Mouse (Mus musculus): Measurements from ENCODE around the gene Plcb4. TPM values are rescaled to one million over a fixed set of nuclear protein-coding genes. Genes with fewer than 3 reads are reported as not detected.

Gene Plcb4
- polyA plus RNA-seq, 1 experiment = 37.9 TPM

DNA sequence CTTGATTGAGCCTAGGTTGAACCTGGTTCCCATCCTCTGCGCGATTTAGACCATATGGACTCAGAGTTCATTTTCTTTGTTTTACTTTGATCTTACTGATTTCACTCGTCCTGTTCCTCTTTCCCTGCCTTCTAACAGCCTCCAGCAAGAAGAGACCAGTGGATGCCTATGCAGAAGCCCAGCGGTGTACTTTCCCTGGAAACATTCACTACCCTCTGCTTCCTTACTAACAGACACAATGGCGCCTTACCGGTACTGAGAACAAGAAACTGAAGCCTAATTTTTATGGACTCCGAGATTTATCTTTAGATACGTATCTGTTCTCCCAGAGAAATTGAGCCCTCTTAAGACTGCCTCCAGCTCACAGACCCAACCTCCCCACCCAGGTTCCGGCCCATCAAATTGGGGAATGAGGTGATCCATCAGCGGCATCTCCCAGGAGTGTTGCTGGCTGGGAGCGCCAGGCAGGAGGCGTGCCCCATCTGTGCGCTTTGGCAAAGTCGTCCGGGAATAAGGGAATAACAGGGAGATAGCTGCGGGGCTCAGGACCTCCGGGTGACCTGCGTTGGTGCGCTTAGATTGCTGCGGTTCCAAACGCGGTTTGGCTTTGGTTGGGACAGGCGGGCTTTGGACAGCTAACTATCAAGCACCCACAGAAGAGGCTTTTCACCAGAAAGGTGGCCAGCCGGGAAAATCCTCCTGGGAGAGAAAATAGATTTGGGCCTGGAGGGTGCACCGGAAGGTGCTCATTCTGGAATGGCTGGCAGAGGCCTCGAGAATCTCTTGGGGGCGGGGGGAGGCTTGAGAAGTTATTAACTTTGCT is 392.2 kb downstream of the Plcb4 start:
- Histone ChIP-seq H3K4me1 (ENCODE audit: control insufficient read depth, insufficient read depth, insufficient read length, low read length) (no peaks in the 10 kb centered on the region), H3K4me3 (ENCODE audit: insufficient read depth, low read depth, low read length) (no peak overlapping the region), H3K27ac (replicated peaks; ENCODE audit: low read depth, low read length) (no peak overlapping the region)

DNA sequence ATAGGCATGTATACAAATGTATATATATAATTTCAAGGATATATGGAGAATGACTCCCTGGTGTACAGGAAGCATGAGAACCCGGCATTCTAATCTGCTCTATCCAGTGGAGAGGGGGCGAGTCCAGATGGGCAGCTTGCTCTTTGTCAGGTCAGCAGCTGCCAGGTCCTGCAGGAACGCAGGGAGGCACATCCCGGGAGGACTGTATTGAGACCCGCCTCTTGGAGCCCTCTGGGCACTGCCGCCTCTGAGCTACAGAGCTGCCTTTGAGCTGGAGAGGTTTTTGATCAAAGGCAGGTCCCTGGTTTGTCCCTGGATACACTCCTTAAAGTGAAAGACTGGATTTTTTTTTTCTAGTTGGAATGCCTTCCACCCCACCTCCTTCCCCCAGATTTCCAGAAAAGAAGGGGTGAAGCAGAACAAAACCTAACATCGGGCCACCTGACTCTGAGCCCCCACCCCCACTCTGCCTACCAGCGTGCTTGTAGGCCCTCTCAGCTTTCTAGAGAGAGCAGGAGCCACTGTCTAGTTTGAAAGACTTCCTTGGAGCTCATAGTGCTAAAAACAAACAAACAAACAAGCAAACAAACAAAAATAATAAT is 393.0 kb downstream of the Plcb4 start, which contains the start of gene Lamp5:
Gene Lamp5, plus strand, starts transcription at position 552 of the 602 bp plus-strand sequence.
- H3K4me3 ChIP-seq (ENCODE audit: insufficient read depth, low read depth, low read length) = no peak within 1 kb of the TSS
- H3K4me1 ChIP-seq (ENCODE audit: control insufficient read depth, insufficient read depth, insufficient read length, low read length) = no peaks in the 10 kb centered on the region
- no peak within 1 kb of the TSS for H3K27ac ChIP-seq (replicated peaks; ENCODE audit: low read depth, low read length)

DNA sequence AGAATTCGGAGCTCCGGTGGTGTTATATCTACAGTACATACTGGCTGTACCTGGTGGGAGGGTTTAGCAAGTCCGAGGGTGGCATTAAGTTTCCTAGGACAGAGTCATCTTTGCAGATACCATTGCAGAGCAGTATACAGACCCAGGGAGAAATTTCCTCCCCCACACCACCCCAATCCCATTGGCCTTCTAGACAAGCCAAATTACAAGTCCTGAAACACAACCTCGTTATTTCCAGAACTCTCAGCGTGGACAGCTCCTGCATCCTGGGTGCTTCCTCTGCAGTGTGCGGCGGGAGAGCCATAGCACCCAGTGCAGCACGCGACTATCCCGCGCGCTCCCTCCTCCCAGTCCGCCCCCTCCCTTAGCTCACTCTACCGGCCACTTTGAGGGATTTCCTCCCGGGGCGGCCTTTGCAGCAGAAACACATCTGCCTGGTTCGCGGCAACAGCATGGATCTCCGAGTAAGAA is 399.1 kb downstream of the Plcb4 start:
- H3K27ac ChIP-seq (replicated peaks; ENCODE audit: low read depth, low read length) = no peak overlapping the region
- no peaks in the 10 kb centered on the region for H3K4me1 ChIP-seq (ENCODE audit: control insufficient read depth, insufficient read depth, insufficient read length, low read length)
- H3K4me3 ChIP-seq (ENCODE audit: insufficient read depth, low read depth, low read length) = no peak overlapping the region

DNA sequence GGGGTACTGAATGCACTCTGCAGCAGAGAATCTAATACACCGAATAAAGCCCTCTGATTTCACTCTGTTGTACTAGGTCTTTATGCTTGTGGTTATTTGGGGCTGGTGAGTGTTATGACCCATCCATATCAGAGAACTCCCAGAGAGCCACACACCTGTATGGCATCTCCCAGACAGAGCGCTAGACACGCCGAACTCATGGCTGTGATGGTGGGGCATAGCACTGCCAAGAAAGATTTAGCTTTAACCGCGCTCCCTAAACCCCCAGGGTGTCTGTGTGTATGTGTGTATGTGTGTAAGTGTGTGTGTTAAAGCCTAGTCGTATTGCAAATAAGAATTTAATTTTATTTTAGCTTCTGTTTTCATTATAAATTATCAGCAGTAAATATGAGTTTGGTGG is 399.6 kb downstream of the Plcb4 start:
- no peak overlapping the region for H3K4me3 ChIP-seq (ENCODE audit: insufficient read depth, low read depth, low read length)

DNA sequence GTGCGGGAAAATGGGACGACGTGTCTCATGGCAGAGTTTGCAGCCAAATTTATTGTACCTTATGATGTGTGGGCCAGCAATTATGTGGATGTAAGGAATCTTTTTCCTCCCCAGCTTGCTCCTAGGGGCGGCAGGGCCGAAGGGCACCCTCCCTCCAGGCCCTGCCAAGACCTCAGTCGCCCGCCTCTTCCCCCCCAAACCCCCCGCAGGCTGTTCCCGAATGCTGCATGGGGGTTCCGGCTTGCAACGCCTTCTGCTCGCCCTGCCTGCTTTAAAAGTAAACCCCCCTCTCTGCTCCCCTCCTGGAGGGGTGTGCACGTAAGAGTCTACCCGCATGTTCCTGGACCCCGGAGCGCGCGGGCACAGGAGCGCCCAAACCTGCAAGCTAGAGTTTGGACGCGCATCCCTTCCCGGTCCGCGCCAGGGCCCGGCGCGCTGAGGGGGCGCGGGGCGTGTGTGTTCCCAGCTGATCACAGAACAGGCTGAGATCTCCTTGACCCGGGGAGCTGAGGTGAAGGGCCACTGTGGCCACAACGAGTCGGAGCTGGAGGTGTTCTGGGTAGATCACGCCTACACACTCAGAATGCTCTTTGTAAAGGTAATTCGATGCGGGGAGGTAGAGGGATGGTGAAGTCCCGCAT is 400.3 kb downstream of the Plcb4 start:
- H3K27ac ChIP-seq (replicated peaks; ENCODE audit: low read depth, low read length) = no peak overlapping the region
- no peaks in the 10 kb centered on the region for H3K4me1 ChIP-seq (ENCODE audit: control insufficient read depth, insufficient read depth, insufficient read length, low read length)
- no peak overlapping the region for H3K4me3 ChIP-seq (ENCODE audit: insufficient read depth, low read depth, low read length)

More for the DNA sequence above, 399.6 kb downstream of the Plcb4 start:
- Histone ChIP-seq H3K4me1 (ENCODE audit: control insufficient read depth, insufficient read depth, insufficient read length, low read length) (no peaks in the 10 kb centered on the region), H3K27ac (replicated peaks; ENCODE audit: low read depth, low read length) (no peak overlapping the region)
